ENCODE assay signal across 8 mouse cellular contexts in the genomic region with DNA sequence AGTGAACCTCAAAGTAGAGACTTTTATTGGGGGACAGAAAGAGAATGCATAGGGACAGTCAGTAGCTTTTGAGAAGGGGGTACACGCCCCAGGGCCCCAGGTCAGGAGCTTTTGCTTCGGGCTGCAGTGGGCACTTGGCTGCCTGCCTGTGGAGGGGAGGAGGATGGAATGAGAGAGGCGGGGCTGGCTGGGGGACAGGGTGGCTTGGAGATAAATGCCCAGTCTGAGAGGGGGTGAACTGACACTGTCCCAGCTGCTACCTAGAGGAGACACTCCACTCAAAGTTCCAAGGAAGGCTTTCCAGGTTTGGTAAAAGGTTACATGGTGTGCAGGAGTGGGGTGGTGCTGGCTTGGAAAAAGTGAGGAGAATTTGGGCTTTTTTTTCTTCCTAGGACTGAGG. TPM values are rescaled to one million over a fixed set of nuclear protein-coding genes. Genes with fewer than 3 reads are reported as not detected.
A peak's percentile ranks its signal among the peaks of the same experiment; 100 is the strongest.
DNase-seq lines count a peak whose midpoint lies in the region; ATAC-seq and TF ChIP-seq lines count a peak whose summit lies in the region.

A gene (plus strand): TSS at position 239 of the 400 bp plus-strand sequence.

- peaks cover 55% of the 10 kb centered on the region for H3K4me1 ChIP-seq in forebrain, embryonic 10.5 days
- peaks cover 23 to 25% of the 10 kb centered on the region in 2 experiments for H3K4me1 ChIP-seq in liver, embryonic 14.5 days (replicated peaks; ENCODE audit: control insufficient read depth in 2 of 2, insufficient read depth in 2 of 2, low read length in 1 of 2)

- WGBS in forebrain, embryonic 10.5 days: 6% methylated on average over 3 of the region's 3 CpGs
- WGBS in liver, embryonic 14.5 days (ENCODE audit: insufficient replicate concordance): 14% methylated on average over 3 of the region's 3 CpGs

- no peaks in the 10 kb centered on the region for H3K9me3 ChIP-seq in forebrain, embryonic 10.5 days
- H3K9me3 ChIP-seq in liver, embryonic 14.5 days (ENCODE audit: control insufficient read depth, low read length): no peaks in the 10 kb centered on the region

- DNase-seq in layer of hippocampus, adult 2 months (ENCODE audit: low spot score in 2 of 2): no peak
- DNase-seq in layer of hippocampus, postnatal 25 days (ENCODE audit: extremely low spot score in 1 of 2, low spot score in 1 of 2): no peak
- no peak for DNase-seq in Patski (ENCODE audit: low read depth, low spot score)
- peak; percentile 51 for DNase-seq in forebrain, embryonic 10.5 days (ENCODE audit: extremely low spot score, low spot score)
- DNase-seq in heart, postnatal 14 days: peak; percentile 65
- no peak for DNase-seq in liver, embryonic 14.5 days (ENCODE audit: low read depth in 3 of 3, low spot score in 3 of 3)
- DNase-seq in Muller cell, postnatal 12 days (ENCODE audit: inconsistent ontology term): no peak
- DNase-seq in left cerebral cortex, adult 18-20 months (ENCODE audit: low spot score in 2 of 2): no peak

- peak within 1 kb of the TSS; percentile 99 for H3K9ac ChIP-seq in liver, embryonic 14.5 days (replicated peaks)

- TF ChIP-seq CTCF in layer of hippocampus, adult 2 months (conservative IDR thresholded peaks at IDR 0.05): no peak
- no peak for TF ChIP-seq CTCF in Patski (IDR thresholded peaks at IDR 0.05)
- TF ChIP-seq CTCF in liver, embryonic 14.5 days (IDR thresholded peaks at IDR 0.05; ENCODE audit: low read depth): no peak

- CTCF ChIA-PET in Patski (lab: Charles Lee): interaction anchor here (1.0 to 2.0 kb wide), 2 partner anchors 9 to 11 kb away, joined by 3 to 7 read pairs; no protein-coding TSS in a partner anchor

- H3K27ac ChIP-seq in layer of hippocampus, adult 2 months: peak within 1 kb of the TSS; percentile 98
- H3K27ac ChIP-seq in forebrain, embryonic 10.5 days: peak within 1 kb of the TSS; percentile 99
- peak within 1 kb of the TSS; percentile 91 for H3K27ac ChIP-seq in liver, embryonic 14.5 days

- peaks cover 40% of the 10 kb centered on the region for H3K36me3 ChIP-seq in forebrain, embryonic 10.5 days (replicated peaks)
- peaks cover 10% of the 10 kb centered on the region for H3K36me3 ChIP-seq in liver, embryonic 14.5 days (replicated peaks; ENCODE audit: control insufficient read depth, insufficient read depth, low read depth)

- ATAC-seq in Patski: no peak
- no peak for ATAC-seq in liver, embryonic 14.5 days (ENCODE audit: insufficient read depth)

- no peaks in the 10 kb centered on the region for H3K27me3 ChIP-seq in Patski
- no peaks in the 10 kb centered on the region for H3K27me3 ChIP-seq in forebrain, embryonic 10.5 days (ENCODE audit: poor library complexity, severe bottlenecking)
- no peaks in the 10 kb centered on the region; the same call in 1 of the 2 replicates for H3K27me3 ChIP-seq in liver, embryonic 14.5 days (ENCODE audit: control insufficient read depth, insufficient read depth, low read length)

- peak within 1 kb of the TSS; percentile 100 for H3K4me3 ChIP-seq in layer of hippocampus, adult 2 months
- peak within 1 kb of the TSS; percentile 99 for H3K4me3 ChIP-seq in forebrain, embryonic 10.5 days
- peak within 1 kb of the TSS; percentile 21 to 97 for H3K4me3 ChIP-seq in liver, embryonic 14.5 days (ENCODE audit: insufficient read depth in 1 of 2, low read depth in 2 of 2, low read length in 2 of 2)

- POLR2A ChIA-PET in Patski (lab: Charles Lee): interaction anchor here (6.4 kb wide), 1 partner anchor 11 kb away, joined by 52 read pairs; a partner anchor contains a TSS

- intact Hi-C loops in heart, postnatal 14 days (cut with DNase I): loop anchor here (10.0 kb wide), 1 partner anchor 662 kb away; a partner anchor contains a TSS

- peak within 1 kb of the TSS; percentile 85 for H3K4me2 ChIP-seq in liver, embryonic 14.5 days (ENCODE audit: low read depth)

- no peak for TF ChIP-seq EP300 in liver, embryonic 14.5 days (IDR thresholded peaks at IDR 0.05; ENCODE audit: low read depth)

- in situ Hi-C loops in Patski (cut with MboI; ENCODE audit: low pct_unique_long_range_greater_than_20kb): no loop called here

RNA-seq across cellular contexts. Expression of the gene that starts here (rescaled TPM):
- total RNA-seq in layer of hippocampus, adult 2 months (2021): 1 to 10 TPM; 6.6 to 7.9 TPM
- 1 to 10 TPM; 7.2 to 8.2 TPM for total RNA-seq in layer of hippocampus, postnatal 25 days (2021)
- polyA plus RNA-seq in Patski (2021): 16.2 TPM
- polyA plus RNA-seq in forebrain, embryonic 10.5 days (2016; fragmentation: Nextera tagmentation; extraction: Ambion mirVana): 33.4 and 44.7 TPM in 2 replicates
- total RNA-seq in heart, postnatal 14 days (2021): 1,000 to 10,000 TPM; 1,878 to 1,971 TPM
- polyA plus RNA-seq in liver, embryonic 14.5 days (2012; rRNA removed): 3.4 and 3.7 TPM in 2 replicates
- 3.6 and 3.9 TPM in 2 replicates for polyA plus RNA-seq in liver, embryonic 14.5 days (2014; fragmentation: Nextera tagmentation; extraction: Ambion mirVana)
- 1 to 10 TPM; 7.3 to 8.8 TPM for total RNA-seq in left cerebral cortex, adult 18-20 months (2021)

Comparison
In these comparisons a context has a peak if more than half of its experiments do, and no peak if none do; other contexts are left out.
1. RNA of the gene that starts here (total RNA-seq): 1,878 to 1,971 TPM in heart, postnatal 14 days; 7.3 to 8.8 TPM in left cerebral cortex, adult 18-20 months, 7.2 to 8.2 TPM in layer of hippocampus, postnatal 25 days and 6.6 to 7.9 TPM in layer of hippocampus, adult 2 months; every median in the first group is over 100 times any median in the second.
2. DNase-seq: peak in forebrain, embryonic 10.5 days (single experiment) and heart, postnatal 14 days (2 of 2); none in layer of hippocampus, adult 2 months (0 of 2), layer of hippocampus, postnatal 25 days (0 of 2), Patski (single experiment), liver, embryonic 14.5 days (0 of 3), Muller cell, postnatal 12 days (single experiment) and left cerebral cortex, adult 18-20 months (0 of 2).
3. Peak in every context shown above with its lines, with median percentiles within 50 percentile points of each other: H3K27ac ChIP-seq and H3K4me3 ChIP-seq.